ENCODE assay signal across 8 mouse cellular contexts in the genomic region with DNA sequence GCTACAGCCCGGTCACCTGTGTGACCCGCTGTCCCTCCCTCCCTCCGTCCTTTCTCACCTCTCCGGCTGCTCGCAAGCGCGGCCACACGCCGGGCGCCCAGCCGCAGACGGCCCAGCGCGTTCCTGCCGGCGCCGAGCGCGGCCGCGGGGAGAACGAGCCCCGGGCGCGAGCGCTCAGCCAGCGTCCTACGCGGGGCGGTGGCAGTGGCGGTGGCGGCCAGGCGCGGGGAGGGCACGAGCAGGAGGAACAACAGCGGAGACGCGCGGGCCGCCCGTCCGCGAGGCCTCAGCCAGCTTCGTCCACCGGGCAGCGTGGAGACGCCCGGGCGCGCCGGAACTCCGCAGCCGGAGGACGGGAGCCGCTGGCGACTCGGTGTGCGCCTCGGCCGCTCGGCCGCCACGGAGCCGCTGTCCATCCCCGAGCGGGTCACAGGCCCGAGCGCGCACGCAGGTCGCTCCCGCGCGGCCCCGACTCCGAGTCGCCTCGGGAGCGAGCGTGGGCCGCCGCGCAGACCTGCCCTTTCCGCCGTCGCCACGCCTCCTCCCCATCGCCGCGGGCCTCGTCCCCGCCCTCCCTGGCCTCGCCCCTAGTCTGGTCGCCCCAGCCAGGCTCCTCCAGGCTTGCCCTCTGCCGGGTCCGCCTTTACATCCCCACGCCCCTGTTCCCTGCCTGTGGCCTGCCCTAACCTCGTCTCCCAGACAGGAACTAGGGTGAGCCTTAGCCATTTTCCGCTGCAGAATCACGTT. TPM values are rescaled to one million over a fixed set of nuclear protein-coding genes. Genes with fewer than 3 reads are reported as not detected.
DNase-seq lines count a peak whose midpoint lies in the region; ATAC-seq and TF ChIP-seq lines count a peak whose summit lies in the region.

TSS of gene Mcur1 (minus strand) at position 481 of the 747 bp plus-strand sequence.

- no peaks in the 10 kb centered on the region for H3K36me3 ChIP-seq in forebrain, postnatal 0 days (ENCODE audit: insufficient read depth)
- H3K36me3 ChIP-seq in lung, embryonic 14.5 days (ENCODE audit: insufficient read depth), result no peaks in the 10 kb centered on the region

- no peaks in the 10 kb centered on the region for H3K27me3 ChIP-seq in cerebellum, adult 2 months (ENCODE audit: control insufficient read depth, insufficient read depth, low read length)
- H3K27me3 ChIP-seq in forebrain, postnatal 0 days (ENCODE audit: insufficient read depth, low read length), result no peaks in the 10 kb centered on the region
- H3K27me3 ChIP-seq in lung, embryonic 14.5 days (ENCODE audit: insufficient read depth, low read length), result no peaks in the 10 kb centered on the region

- H3K4me2 ChIP-seq in forebrain, postnatal 0 days (ENCODE audit: low read depth), result peak within 1 kb of the TSS; percentile 95
- H3K4me2 ChIP-seq in lung, embryonic 14.5 days, result peak within 1 kb of the TSS; percentile 94

- DNase-seq in MEL-GATA-1-ER (ENCODE audit: extremely low read depth, low read depth), result peak; percentile 80
- peak; percentile 94 for DNase-seq in cerebellum, adult 2 months
- peak; percentile 85 for DNase-seq in forebrain, postnatal 0 days
- DNase-seq in heart, postnatal 36 days, result peak; percentile 94 to 97
- DNase-seq in layer of hippocampus, adult 2 months (ENCODE audit: low spot score in 2 of 2), result peak; percentile 85 to 87
- peak; percentile 96 for DNase-seq in lung, embryonic 14.5 days
- peak; percentile 82 to 83 for DNase-seq in thymus, adult 18-20 months

- TF ChIP-seq CTCF in cerebellum, adult 2 months (IDR thresholded peaks at IDR 0.05; ENCODE audit: borderline replicate concordance, insufficient read depth, low read depth, low read length), result no peak
- no peak for TF ChIP-seq CTCF in forebrain, postnatal 0 days (IDR thresholded peaks at IDR 0.05; ENCODE audit: low read depth)
- TF ChIP-seq CTCF in layer of hippocampus, adult 2 months (conservative IDR thresholded peaks at IDR 0.05), result no peak
- no peak for TF ChIP-seq CTCF in lung, embryonic 14.5 days (IDR thresholded peaks at IDR 0.05; ENCODE audit: low read depth)

- no peaks in the 10 kb centered on the region for H3K9me3 ChIP-seq in forebrain, postnatal 0 days (ENCODE audit: low read length)
- no peaks in the 10 kb centered on the region for H3K9me3 ChIP-seq in lung, embryonic 14.5 days (ENCODE audit: low read depth, low read length)

- peak; percentile 81; the same call in 1 of the 2 replicates for TF ChIP-seq POLR2A in cerebellum, adult 2 months (IDR thresholded peaks at IDR 0.05; ENCODE audit: borderline replicate concordance, insufficient read depth, low read length)

- peak within 1 kb of the TSS; percentile 96 for H3K27ac ChIP-seq in cerebellum, adult 2 months (ENCODE audit: insufficient read depth, low read length)
- peak within 1 kb of the TSS; percentile 83 for H3K27ac ChIP-seq in forebrain, postnatal 0 days (ENCODE audit: low read depth, low read length)
- H3K27ac ChIP-seq in layer of hippocampus, adult 2 months, result peak within 1 kb of the TSS; percentile 99
- H3K27ac ChIP-seq in lung, embryonic 14.5 days (ENCODE audit: low read depth), result peak within 1 kb of the TSS; percentile 89

- intact Hi-C loops in heart, postnatal 36 days (cut with DNase I), result loop anchor here (2.0 to 5.0 kb wide), 2 partner anchors 79 to 378 kb away; partner anchors contain the start of gene Ranbp9

- peak within 1 kb of the TSS; percentile 63 for H3K9ac ChIP-seq in forebrain, postnatal 0 days
- H3K9ac ChIP-seq in lung, embryonic 14.5 days, result peak within 1 kb of the TSS; percentile 74

- peak within 1 kb of the TSS; percentile 98 for H3K4me3 ChIP-seq in cerebellum, adult 2 months (replicated peaks; ENCODE audit: insufficient read depth, low read depth, low read length)
- H3K4me3 ChIP-seq in forebrain, postnatal 0 days (ENCODE audit: low read depth, low read length), result peak within 1 kb of the TSS; percentile 74
- H3K4me3 ChIP-seq in layer of hippocampus, adult 2 months, result peak within 1 kb of the TSS; percentile 87
- H3K4me3 ChIP-seq in lung, embryonic 14.5 days (ENCODE audit: low read depth, low read length), result peak within 1 kb of the TSS; percentile 71

- peaks cover 6% of the 10 kb centered on the region; the same call in 1 of the 2 replicates for H3K4me1 ChIP-seq in cerebellum, adult 2 months (ENCODE audit: control insufficient read depth, insufficient read depth, low read length)
- H3K4me1 ChIP-seq in forebrain, postnatal 0 days (ENCODE audit: insufficient read depth), result peaks cover 7% of the 10 kb centered on the region
- no peaks in the 10 kb centered on the region; the same call in 1 of the 2 replicates for H3K4me1 ChIP-seq in lung, embryonic 14.5 days (ENCODE audit: insufficient read depth)

- under 1% methylated on average over 99 of the region's 100 CpGs for WGBS in cerebellum, adult 2 months
- WGBS in forebrain, postnatal 0 days, result 3% methylated on average over 96 of the region's 100 CpGs
- WGBS in lung, embryonic 14.5 days, result under 1% methylated on average over 96 of the region's 100 CpGs

- peak; percentile 95 for ATAC-seq in forebrain, postnatal 0 days
- ATAC-seq in lung, embryonic 14.5 days (ENCODE audit: insufficient read depth), result peak; percentile 98
- ATAC-seq in neutrophil, adult 5-6 weeks (ENCODE audit: extremely low read depth, insufficient number of reproducible peaks, low FRiP score, poor library complexity, severe bottlenecking), result peak; percentile 91

RNA-seq across cellular contexts. Expression of gene Mcur1, which starts in this region (rescaled TPM):
- polyA plus RNA-seq in cerebellum, adult 2 months (2012; rRNA removed), result 17.7 and 19.3 TPM in 2 replicates
- total RNA-seq in forebrain, postnatal 0 days (2014; rRNA removed), result 7.2 and 9.8 TPM in 2 replicates
- polyA plus RNA-seq in forebrain, postnatal 0 days (2015; fragmentation: Nextera tagmentation; extraction: Ambion mirVana), result 6.5 and 8.6 TPM in 2 replicates
- 10 to 100 TPM; 45.6 to 49.1 TPM for total RNA-seq in heart, postnatal 36 days (2021)
- 10 to 100 TPM; 20.6 to 25.6 TPM for total RNA-seq in layer of hippocampus, adult 2 months (2021)
- polyA plus RNA-seq in lung, embryonic 14.5 days (2014; fragmentation: Nextera tagmentation; extraction: Ambion mirVana), result 17.3 and 18.9 TPM in 2 replicates
- total RNA-seq in neutrophil, adult 5-6 weeks (2017), result 24.2 and 32.5 TPM in 2 replicates

Comparison
In these comparisons a context has a peak if more than half of its experiments do, and no peak if none do; other contexts are left out.
1. Peak in every context shown above with its lines: DNase-seq, ATAC-seq, H3K4me3 ChIP-seq and H3K27ac ChIP-seq.